Mouse (Mus musculus) kidney, embryonic 16.5 days (tissue): ENCODE measurements around the gene Hapln2. TPM values are rescaled to one million over a fixed set of nuclear protein-coding genes. Genes with fewer than 3 reads are reported as not detected.

Experiments used
- ATAC-seq: fragments of 200-750 bp; cut with Nextera tagmentation; 2 replicates; pipeline ENCODE4 v1.8.0; 2017; ENCODE audit warnings: moderate TSS enrichment; ENCODE audit not compliant: low FRiP score, low TSS enrichment
- H3K27ac ChIP-seq: fragments of 300-500 bp; sonication (generic); 2 replicates; pipeline ENCODE4 v1.5.1; 2014; ENCODE audit warnings: low read length
- H3K27me3 ChIP-seq: fragments of 300-500 bp; sonication (generic); 2 replicates; pipeline ENCODE4 v1.6.1; 2014; ENCODE audit warnings: low read length, control low read depth, mixed read lengths; ENCODE audit not compliant: insufficient read depth
- H3K36me3 ChIP-seq: fragments of 300-500 bp; sonication (generic); 2 replicates; pipeline ENCODE4 v1.6.1; 2014; ENCODE audit warnings: low read length, control low read depth, mixed read lengths; ENCODE audit not compliant: insufficient read depth
- H3K4me1 ChIP-seq: fragments of 300-500 bp; sonication (generic); 2 replicates; pipeline ENCODE4 v1.6.1; 2014; ENCODE audit warnings: low read length, control low read depth, mixed read lengths; ENCODE audit not compliant: insufficient read depth
- H3K4me2 ChIP-seq: fragments of 300-500 bp; sonication (generic); replicated peaks from 2 replicates; pipeline ENCODE4 v1.6.1; 2014; ENCODE audit warnings: low read depth, low read length
- H3K4me3 ChIP-seq: fragments of 300-500 bp; sonication (generic); 2 replicates; pipeline ENCODE4 v1.5.1; 2014; ENCODE audit warnings: mild to moderate bottlenecking, low read length
- H3K9ac ChIP-seq: fragments of 300-500 bp; sonication (generic); replicated peaks from 2 replicates; pipeline ENCODE4 v1.6.1; 2014; ENCODE audit warnings: low read length
- H3K9me3 ChIP-seq: fragments of 300-500 bp; sonication (generic); 2 replicates; pipeline ENCODE4 v1.6.1; 2016; ENCODE audit warnings: low read length, control low read depth
- WGBS: fragments of 180-500 bp; shearing (Covaris S2); extraction: QIAGEN DNeasy Blood & Tissue Kit; methylation state at CpG from one replicate; pipeline ENCODE4 v1.1.7; 2014; 5-methylcytosine and 5-hydroxymethylcytosine counted together
- polyA plus RNA-seq: library from polyadenylated mRNA; unstranded; fragments of >200 nt; fragmentation: Nextera tagmentation; extraction: Ambion mirVana; gene quantifications from 2 replicates; pipeline ENCODE4 v1.2.1, GENCODE M21; 2015

Hapln2 gene
- polyA plus RNA-seq, 1 experiment from 2014 or later, result 0.16 TPM

- H3K9me3 ChIP-seq, result no peaks in the 10 kb centered on the region
- peaks cover 9% of the 10 kb centered on the region for H3K4me1 ChIP-seq
- WGBS, result 7% methylated on average over 36 of the region's 36 CpGs
- peak within 1 kb of the TSS; percentile 94 for H3K4me3 ChIP-seq
- H3K9ac ChIP-seq, result peak within 1 kb of the TSS; percentile 72
- peak within 1 kb of the TSS; percentile 82 for H3K27ac ChIP-seq
- H3K27me3 ChIP-seq, result peaks cover 9% of the 10 kb centered on the region; the same call in 1 of the 2 replicates
- ATAC-seq, result peak; percentile 97
- H3K36me3 ChIP-seq, result no peaks in the 10 kb centered on the region
- peak within 1 kb of the TSS; percentile 80 for H3K4me2 ChIP-seq
Measured at GRCm38 (mm10) chr3:88042661-88043421, 15.5 kb upstream of the Hapln2 start, which contains the start of gene Gpatch4. Gene Gpatch4, plus strand, starts transcription at chr3:88043108.

- ATAC-seq, result no peak
- WGBS, result 65% methylated on average over 1 of the region's 1 CpGs
- Histone ChIP-seq H3K27me3 (peaks cover 32% of the 10 kb centered on the region), H3K4me1 (peaks cover 2% of the 10 kb centered on the region; the same call in 1 of the 2 replicates), H3K4me3 (no peak overlapping the region), H3K9ac (no peak overlapping the region), H3K27ac (no peak overlapping the region), H3K36me3 (no peaks in the 10 kb centered on the region), H3K9me3 (no peaks in the 10 kb centered on the region), H3K4me2 (no peak overlapping the region)
Measured at GRCm38 (mm10) chr3:88035561-88036293, 8.3 kb upstream of the Hapln2 start.

GRCm38 (mm10) chr3:88033506-88033905, 6.1 kb upstream of the Hapln2 start:
- 0 out of 2 replicates have a peak, but pooled peaks cover under 1% of the 10 kb centered on the region for H3K9me3 ChIP-seq
- no peak for ATAC-seq

GRCm38 (mm10) chr3:88030608-88031395, 3.4 kb upstream of the Hapln2 start:
- H3K4me3 ChIP-seq, result no peak overlapping the region
- H3K27ac ChIP-seq, result no peak overlapping the region
- H3K9ac ChIP-seq, result no peak overlapping the region
- H3K9me3 ChIP-seq, result peaks cover 10% of the 10 kb centered on the region; the same call in 1 of the 2 replicates
- H3K36me3 ChIP-seq, result no peaks in the 10 kb centered on the region
- 16% methylated on average over 19 of the region's 19 CpGs for WGBS
- H3K4me2 ChIP-seq, result no peak overlapping the region
- peak; percentile 63 for ATAC-seq
- H3K27me3 ChIP-seq, result peaks cover 37% of the 10 kb centered on the region
- peaks cover 3% of the 10 kb centered on the region; the same call in 1 of the 2 replicates for H3K4me1 ChIP-seq

More at GRCm38 (mm10) chr3:88033506-88033905, 6.1 kb upstream of the Hapln2 start:
- H3K27ac ChIP-seq, result no peak overlapping the region
- H3K36me3 ChIP-seq, result no peaks in the 10 kb centered on the region
- H3K9ac ChIP-seq, result no peak overlapping the region
- no peak overlapping the region for H3K4me3 ChIP-seq
- peaks cover 34% of the 10 kb centered on the region for H3K27me3 ChIP-seq
- peaks cover 3% of the 10 kb centered on the region; the same call in 1 of the 2 replicates for H3K4me1 ChIP-seq
- H3K4me2 ChIP-seq, result no peak overlapping the region
- 66% methylated on average over 5 of the region's 5 CpGs for WGBS

- Histone ChIP-seq H3K4me3 (no peak overlapping the region), H3K4me1 (peaks cover 19% of the 10 kb centered on the region), H3K9me3 (peaks cover 11% of the 10 kb centered on the region; the same call in 1 of the 2 replicates), H3K27ac (no peak overlapping the region), H3K4me2 (no peak overlapping the region), H3K36me3 (no peaks in the 10 kb centered on the region), H3K9ac (no peak overlapping the region), H3K27me3 (peaks cover 67% of the 10 kb centered on the region)
- ATAC-seq, result no peak
- 55% methylated on average over 7 of the region's 7 CpGs for WGBS
Measured at GRCm38 (mm10) chr3:88026823-88027222, 560 bp downstream of the Hapln2 start.

GRCm38 (mm10) chr3:88023192-88024074, 4.0 kb downstream of the Hapln2 start:
- Histone ChIP-seq H3K36me3 (no peaks in the 10 kb centered on the region), H3K9me3 (peaks cover 10% of the 10 kb centered on the region; the same call in 1 of the 2 replicates), H3K9ac (peak overlapping the region; percentile 30), H3K4me3 (peak overlapping the region; percentile 52), H3K27ac (no peak overlapping the region), H3K27me3 (peaks cover 72% of the 10 kb centered on the region), H3K4me2 (peak overlapping the region; percentile 94), H3K4me1 (peaks cover 16% of the 10 kb centered on the region)
- under 1% methylated on average over 78 of the region's 81 CpGs for WGBS
- peak; percentile 78 for ATAC-seq

- Histone ChIP-seq H3K36me3 (no peaks in the 10 kb centered on the region), H3K4me3 (peak overlapping the region; percentile 52), H3K27me3 (peaks cover 72% of the 10 kb centered on the region), H3K4me1 (peaks cover 16% of the 10 kb centered on the region), H3K4me2 (peak overlapping the region; percentile 94), H3K9me3 (0 out of 2 replicates have a peak, but pooled peaks cover 3% of the 10 kb centered on the region), H3K9ac (peak overlapping the region; percentile 41), H3K27ac (no peak overlapping the region)
- 1% methylated on average over 66 of the region's 66 CpGs for WGBS
- peak; percentile 94 for ATAC-seq
Measured at GRCm38 (mm10) chr3:88022322-88023191, 4.8 kb downstream of the Hapln2 start.

GRCm38 (mm10) chr3:88010634-88011265, 16.6 kb downstream of the Hapln2 start:
- no peak for ATAC-seq
- H3K27me3 ChIP-seq, result peaks cover 8% of the 10 kb centered on the region
- H3K36me3 ChIP-seq, result no peaks in the 10 kb centered on the region
- no peaks in the 10 kb centered on the region for H3K4me1 ChIP-seq
- H3K9ac ChIP-seq, result no peak overlapping the region
- H3K9me3 ChIP-seq, result peaks cover 4% of the 10 kb centered on the region; the same call in 1 of the 2 replicates
- WGBS, result 9% methylated on average over 6 of the region's 6 CpGs
- no peak overlapping the region for H3K27ac ChIP-seq
- H3K4me3 ChIP-seq, result no peak overlapping the region
- no peak overlapping the region for H3K4me2 ChIP-seq
